In genomic region chr10:128237807-128238480, GRCm38 (mm10) we compare ENCODE assay signal across 8 mouse cellular contexts. TPM values are rescaled to one million over a fixed set of nuclear protein-coding genes. Genes with fewer than 3 reads are reported as not detected.
A peak's percentile ranks its signal among the peaks of the same experiment; 100 is the strongest.
DNase-seq lines count a peak whose midpoint lies in the region; ATAC-seq lines count a peak whose summit lies in the region.

No protein-coding gene starts in this region.

- intact Hi-C loops in gastrocnemius, postnatal 36 days (cut with DNase I), result no loop called here

- peak; percentile 32 for DNase-seq in gastrocnemius, adult 18-20 months (ENCODE audit: low spot score)
- no peak for DNase-seq in gastrocnemius, postnatal 4 days (ENCODE audit: low spot score in 2 of 2)
- peak; percentile 50 for DNase-seq in right cerebral cortex, adult 18-20 months
- DNase-seq in right cerebral cortex, postnatal 4 days, result no peak
- DNase-seq in gastrocnemius, postnatal 36 days, result peak; percentile 31
- DNase-seq in embryo, embryonic 10 days (ENCODE audit: low spot score), result no peak
- DNase-seq in embryo, embryonic 9.5 days (ENCODE audit: extremely low spot score), result no peak

- peak; percentile 69 for ATAC-seq in megakaryocyte-erythroid progenitor cell, adult 5-6 weeks (replicated peaks; ENCODE audit: low FRiP score, low TSS enrichment, poor library complexity, severe bottlenecking)

RNA-seq across cellular contexts. Expression of gene Timeless, which starts 6.1 kb away (rescaled TPM):
- 1 to 10 TPM; 2.1 to 3.2 TPM for total RNA-seq in gastrocnemius, adult 18-20 months (2021)
- total RNA-seq in gastrocnemius, postnatal 4 days (2021), result 10 to 100 TPM; 12.7 to 14.7 TPM
- total RNA-seq in gastrocnemius, postnatal 36 days (2021), result 1 to 10 TPM; 1.7 to 2.2 TPM
- total RNA-seq in megakaryocyte-erythroid progenitor cell, adult 5-6 weeks (2014; fragmentation: Nextera tagmentation), result 104 and 125 TPM in 2 replicates
- 105 and 128 TPM in 2 replicates for total RNA-seq in megakaryocyte-erythroid progenitor cell, adult 5-6 weeks (2017)

RNA-seq across cellular contexts. Expression of gene Mip, which starts 12.3 kb away (rescaled TPM):
- total RNA-seq in gastrocnemius, adult 18-20 months (2021), result not detected
- not detected for total RNA-seq in gastrocnemius, postnatal 4 days (2021)
- not detected for total RNA-seq in gastrocnemius, postnatal 36 days (2021)
- total RNA-seq in megakaryocyte-erythroid progenitor cell, adult 5-6 weeks (2014; fragmentation: Nextera tagmentation), result 0.74 TPM in 1 of 2 replicates, not detected in the other
- 1.6 TPM in 1 of 2 replicates, not detected in the other for total RNA-seq in megakaryocyte-erythroid progenitor cell, adult 5-6 weeks (2017)

RNA-seq across cellular contexts. Expression of gene Apon, which starts 16.0 kb away (rescaled TPM):
- total RNA-seq in gastrocnemius, adult 18-20 months (2021), result under 1 TPM in 1 of 2 experiments, not detected in 1; 0.21 TPM
- under 1 TPM; 0.32 to 0.70 TPM for total RNA-seq in gastrocnemius, postnatal 4 days (2021)
- not detected for total RNA-seq in gastrocnemius, postnatal 36 days (2021)
- total RNA-seq in megakaryocyte-erythroid progenitor cell, adult 5-6 weeks (2014; fragmentation: Nextera tagmentation), result 1.3 and 1.7 TPM in 2 replicates
- not detected in 2 replicates for total RNA-seq in megakaryocyte-erythroid progenitor cell, adult 5-6 weeks (2017)

RNA-seq across cellular contexts. Expression of gene Spryd4, which starts 26.3 kb away (rescaled TPM):
- 10 to 100 TPM; 33.0 to 34.6 TPM for total RNA-seq in gastrocnemius, adult 18-20 months (2021)
- total RNA-seq in gastrocnemius, postnatal 4 days (2021), result 10 to 100 TPM; 33.2 to 34.9 TPM
- 10 to 100 TPM; 31.8 to 32.3 TPM for total RNA-seq in gastrocnemius, postnatal 36 days (2021)
- total RNA-seq in megakaryocyte-erythroid progenitor cell, adult 5-6 weeks (2014; fragmentation: Nextera tagmentation), result 37.3 and 44.4 TPM in 2 replicates
- 31.2 and 39.7 TPM in 2 replicates for total RNA-seq in megakaryocyte-erythroid progenitor cell, adult 5-6 weeks (2017)

RNA-seq across cellular contexts. Expression of gene Apof, which starts 30.5 kb away (rescaled TPM):
- total RNA-seq in gastrocnemius, adult 18-20 months (2021), result under 1 TPM in 1 of 2 experiments, not detected in 1; 0.28 TPM
- total RNA-seq in gastrocnemius, postnatal 4 days (2021), result 1 to 10 TPM in 1 of 2 experiments, not detected in 1; 1.6 TPM
- total RNA-seq in gastrocnemius, postnatal 36 days (2021), result not detected
- total RNA-seq in megakaryocyte-erythroid progenitor cell, adult 5-6 weeks (2014; fragmentation: Nextera tagmentation), result not detected in 2 replicates
- not detected in 2 replicates for total RNA-seq in megakaryocyte-erythroid progenitor cell, adult 5-6 weeks (2017)

Comparison
In these comparisons a context has a peak if more than half of its experiments do, and no peak if none do; other contexts are left out.
1. DNase-seq: peak in gastrocnemius, adult 18-20 months (single experiment), right cerebral cortex, adult 18-20 months (single experiment) and gastrocnemius, postnatal 36 days (2 of 2); none in gastrocnemius, postnatal 4 days (0 of 2), right cerebral cortex, postnatal 4 days (single experiment), embryo, embryonic 10 days (single experiment) and embryo, embryonic 9.5 days (single experiment).
2. RNA of gene Timeless, which starts 6.1 kb away (total RNA-seq): 104 to 128 TPM in megakaryocyte-erythroid progenitor cell, adult 5-6 weeks; 12.7 to 14.7 TPM in gastrocnemius, postnatal 4 days, 2.1 to 3.2 TPM in gastrocnemius, adult 18-20 months and 1.7 to 2.2 TPM in gastrocnemius, postnatal 36 days; every median in the first group is over 4 times any median in the second.